Mouse (Mus musculus): ENCODE measurements around the gene Gimap5.

Gimap5 gene

GRCm38 (mm10) chr6:48740501-48741169 is 5.4 kb upstream of the Gimap5 start:
- DNase-seq: no peak

GRCm38 (mm10) chr6:48741273-48741672 is 4.7 kb upstream of the Gimap5 start:
- no peak for DNase-seq

GRCm38 (mm10) chr6:48741711-48742206 is 4.2 kb upstream of the Gimap5 start:
- peak in 1 of 2 experiments; percentile 14 for DNase-seq

- peak; percentile 31 for DNase-seq
These were observed 3.3 kb upstream of the Gimap5 start for GRCm38 (mm10) chr6:48742422-48743351.

- DNase-seq: no peak
These were observed 507 bp upstream of the Gimap5 start for GRCm38 (mm10) chr6:48745490-48745889.

- no peak for DNase-seq
These were observed 1.3 kb downstream of the Gimap5 start for GRCm38 (mm10) chr6:48747091-48747966.

- no peak for DNase-seq
These were observed 17.7 kb downstream of the Gimap5 start for GRCm38 (mm10) chr6:48763567-48764270.

GRCm38 (mm10) chr6:48764496-48764895 is 18.5 kb downstream of the Gimap5 start:
- DNase-seq: no peak

GRCm38 (mm10) chr6:48768178-48768869 is 22.3 kb downstream of the Gimap5 start:
- no peak for DNase-seq

- no peak for DNase-seq
These were observed 22.9 kb downstream of the Gimap5 start for GRCm38 (mm10) chr6:48768933-48769332.

GRCm38 (mm10) chr6:48770696-48771095 is 24.7 kb downstream of the Gimap5 start, which contains the start of gene Gimap3:
Gimap3 (minus strand) TSS chr6:48770851.
- DNase-seq: no peak

GRCm38 (mm10) chr6:48772030-48772429 is 26.0 kb downstream of the Gimap5 start:
- peak; percentile 90 to 93 for DNase-seq

GRCm38 (mm10) chr6:48784406-48784805 is 38.4 kb downstream of the Gimap5 start:
- no peak for DNase-seq

- no peak for DNase-seq
These were observed 39.2 kb downstream of the Gimap5 start for GRCm38 (mm10) chr6:48785189-48785588.

GRCm38 (mm10) chr6:48785601-48786000 is 39.6 kb downstream of the Gimap5 start:
- no peak for DNase-seq

GRCm38 (mm10) chr6:48787867-48788266 is 41.9 kb downstream of the Gimap5 start:
- no peak for DNase-seq

GRCm38 (mm10) chr6:48801897-48802296 is 55.9 kb downstream of the Gimap5 start:
- DNase-seq: no peak

- DNase-seq: no peak
These were observed 57.5 kb downstream of the Gimap5 start for GRCm38 (mm10) chr6:48803406-48804051.
